Mouse (Mus musculus) sigmoid colon, adult 10 weeks (tissue): Measurements from ENCODE around the gene Gm20825. TPM values are rescaled to one million over a fixed set of nuclear protein-coding genes. Genes with fewer than 3 reads are reported as not detected.

Experiments
- polyA plus RNA-seq: library from polyadenylated mRNA; stranded (reverse); fragments of 350-450 nt; fragmentation: Illumina TruSeq; extraction: RNeasy Lipid Tissue Mini Kit (QIAGEN cat#74804); gene quantifications from one replicate; pipeline ENCODE4 v1.2.3, GENCODE M21; 2014; ENCODE audit warnings: low read depth, low replicate concordance

The Gm20825 gene
- polyA plus RNA-seq, result not detected

GRCm38 (mm10) chrY:8071407-8071806 is at the start of gene Gm20825:
Gene Gm20825 (minus strand): TSS chrY:8071507.

Other genes with a start within 250 kb of the Gm20825 start
- not detected for gene Gm29049, start 74.3 kb downstream of the Gm20825 start, polyA plus RNA-seq
- not detected for gene Gm20824, start 186.4 kb upstream of the Gm20825 start, polyA plus RNA-seq